Mouse (Mus musculus) bone marrow macrophage, adult 2 months (primary cell): Measurements from ENCODE around the gene Cbx4. TPM values are rescaled to one million over a fixed set of nuclear protein-coding genes. Genes with fewer than 3 reads are reported as not detected.
"Not testable (repeated sequence)": the region's sequence is repeated elsewhere in the genome, so short reads cannot be mapped to it uniquely, and the experiment has no call there.

Experiments used
- H3K27ac ChIP-seq: 2 replicates; pipeline ENCODE4 v1.5.1; 2012; ENCODE audit warnings: low read depth, low read length; ENCODE audit not compliant: insufficient read depth
- H3K4me1 ChIP-seq: 2 replicates; pipeline ENCODE4 v1.6.1; 2012; ENCODE audit warnings: low read length; ENCODE audit not compliant: control insufficient read depth, insufficient read depth
- H3K4me3 ChIP-seq: 2 replicates; pipeline ENCODE4 v1.5.1; 2012; ENCODE audit warnings: mild to moderate bottlenecking, low read length, moderate library complexity; ENCODE audit not compliant: insufficient read depth
- CTCF ChIP-seq: IDR thresholded peaks from 2 replicates; pipeline ENCODE4 v1.5.1; 2012; ENCODE audit warnings: low read depth, mild to moderate bottlenecking, low read length, moderate library complexity
- POLR2A ChIP-seq: IDR thresholded peaks from 2 replicates; pipeline ENCODE4 v1.6.1; 2012; ENCODE audit warnings: mild to moderate bottlenecking, low read depth, low read length, borderline replicate concordance
- polyA plus RNA-seq: library from polyadenylated mRNA; stranded (reverse); fragments of >200 nt; gene quantifications from 2 replicates; pipeline ENCODE4 v1.2.4, GENCODE M21; 2012; ENCODE audit not compliant: missing spikeins, insufficient read depth, insufficient read length

Cbx4 gene
- polyA plus RNA-seq, 1 experiment, result 15.8 TPM

DNA sequence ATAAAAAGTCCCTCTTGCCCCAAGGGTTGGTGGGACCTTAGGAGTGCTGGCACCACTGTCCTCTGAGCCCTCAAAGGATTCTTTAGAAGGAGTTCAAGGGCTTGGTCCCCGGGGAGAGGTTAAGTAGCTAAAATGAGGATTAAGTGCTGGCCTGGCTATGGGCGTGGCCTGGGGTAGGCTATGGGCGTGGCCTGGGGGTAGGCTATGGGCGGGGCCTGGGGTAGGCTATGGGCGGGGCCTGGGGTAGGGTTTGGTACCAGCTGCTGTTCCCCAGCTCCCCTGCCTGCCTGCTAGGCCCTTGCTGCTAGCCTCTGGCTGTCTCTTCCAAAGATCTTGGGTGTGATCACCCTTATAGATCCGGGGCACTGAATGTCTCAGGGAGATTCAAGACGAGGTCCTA is 25.3 kb upstream of the Cbx4 start:
- Histone ChIP-seq H3K4me1 (no peaks in the 10 kb centered on the region), H3K4me3 (no peak overlapping the region), H3K27ac (no peak overlapping the region)
- TF ChIP-seq CTCF, result no peak
- no peak for TF ChIP-seq POLR2A

DNA sequence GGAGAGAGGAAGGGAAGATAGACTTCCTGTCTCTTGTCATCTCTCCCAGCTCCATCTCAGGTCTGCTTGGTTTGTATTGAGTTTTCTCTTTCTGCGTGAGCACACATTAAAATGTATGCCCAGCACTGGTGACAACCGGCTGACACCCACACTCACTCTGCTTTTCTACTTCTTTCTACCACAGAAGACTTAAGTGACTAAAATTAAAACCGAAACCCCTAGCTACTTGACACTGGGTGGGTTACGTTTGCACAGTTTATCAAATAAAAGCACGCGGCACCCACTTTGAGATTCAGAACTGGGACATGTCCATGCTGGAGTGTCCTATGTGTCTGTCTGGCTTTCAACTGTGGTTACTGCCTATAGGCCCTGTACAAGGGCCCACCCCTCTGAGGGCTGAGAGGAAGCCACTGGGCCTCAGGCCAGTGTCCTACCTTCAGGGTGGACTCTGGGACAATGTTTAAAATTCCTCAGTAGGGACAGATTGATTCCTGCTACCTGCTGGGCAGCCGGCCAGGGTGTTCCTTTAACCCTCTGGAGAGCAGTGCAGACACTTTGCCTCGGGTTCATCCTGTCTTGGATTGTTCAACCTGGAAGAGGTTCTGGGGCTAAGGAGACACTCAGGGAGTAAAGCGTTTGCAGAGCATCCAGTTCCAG is 23.5 kb upstream of the Cbx4 start:
- H3K4me1 ChIP-seq, result no peaks in the 10 kb centered on the region
- H3K27ac ChIP-seq, result no peak overlapping the region
- TF ChIP-seq CTCF (no peak), POLR2A (no peak)
- no peak overlapping the region for H3K4me3 ChIP-seq

DNA sequence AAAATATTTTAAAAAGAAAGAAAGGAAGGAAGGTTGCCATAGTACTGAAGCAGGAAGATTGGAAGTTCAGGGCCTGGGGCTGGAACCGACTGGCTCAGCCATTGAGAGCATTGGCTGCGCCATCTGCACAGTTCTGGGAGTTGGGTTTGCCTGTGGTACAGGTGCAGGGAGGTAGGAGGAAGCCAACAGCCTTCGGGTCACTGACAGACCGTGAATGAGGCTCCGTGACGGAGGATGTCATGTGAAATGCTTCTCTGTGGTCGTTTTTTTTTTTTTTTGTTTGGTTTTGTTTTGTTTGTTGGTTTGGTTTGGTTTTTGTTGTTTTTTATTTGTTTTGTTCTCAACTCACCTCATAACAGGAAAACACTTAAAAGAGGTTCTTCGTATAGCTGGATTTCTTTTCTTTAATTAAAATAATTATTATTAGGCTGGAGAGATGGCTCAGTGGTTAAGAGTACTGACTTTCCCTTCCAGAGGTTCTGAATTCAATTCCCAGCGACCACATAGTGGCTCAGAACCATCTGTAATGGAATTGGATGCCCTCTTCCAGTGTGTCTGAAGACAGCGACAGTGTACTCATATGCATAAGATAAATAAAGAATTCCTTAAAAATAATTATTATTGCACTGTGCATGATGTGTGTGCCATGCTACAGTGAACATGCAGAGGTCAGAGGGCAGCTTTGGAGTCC is 22.7 kb upstream of the Cbx4 start:
- TF ChIP-seq POLR2A (no peak), CTCF (no peak)
- Histone ChIP-seq H3K27ac (no peak overlapping the region), H3K4me1 (no peaks in the 10 kb centered on the region), H3K4me3 (no peak overlapping the region)

DNA sequence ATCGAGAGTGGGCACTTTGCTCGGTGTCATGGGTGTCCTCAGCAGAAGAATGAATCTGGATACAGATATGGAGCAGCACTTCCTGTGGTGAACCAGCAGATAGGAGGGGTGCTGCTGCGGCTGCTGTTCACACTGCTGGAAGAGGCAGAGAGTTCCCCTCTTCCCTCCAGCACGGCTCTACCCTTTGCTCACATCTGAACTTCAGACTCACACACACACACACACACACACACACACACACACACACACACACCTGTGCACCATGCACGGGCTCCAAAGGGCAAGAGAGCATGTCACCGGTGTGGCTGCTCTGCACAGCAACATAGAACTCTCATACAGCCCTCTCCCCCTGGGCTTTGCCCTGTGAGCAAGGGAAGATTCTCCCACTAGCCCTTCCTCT is 20.3 kb upstream of the Cbx4 start:
- Histone ChIP-seq H3K4me1 (no peaks in the 10 kb centered on the region), H3K27ac (no peak overlapping the region), H3K4me3 (no peak overlapping the region)
- TF ChIP-seq POLR2A, result no peak
- TF ChIP-seq CTCF, result no peak

DNA sequence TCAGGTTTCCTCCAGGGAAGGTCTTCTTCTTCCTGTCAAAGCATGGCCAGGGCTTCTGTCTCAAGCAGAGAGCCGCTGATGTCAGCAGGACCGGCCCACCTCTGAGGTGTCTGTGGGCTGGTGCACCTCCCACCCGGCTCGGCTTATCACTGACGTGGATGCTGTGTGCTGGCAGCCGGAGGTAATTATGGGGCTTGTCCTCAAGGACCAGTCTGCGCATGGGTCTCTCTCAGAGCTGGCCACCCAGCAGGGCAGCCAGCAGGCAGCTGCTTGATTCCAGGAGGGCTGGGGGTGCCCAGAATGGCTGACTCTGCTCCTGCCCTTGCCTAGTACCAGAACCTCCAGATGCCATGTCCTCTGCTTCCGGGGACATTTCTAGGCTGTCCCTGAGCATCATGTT is 19.7 kb upstream of the Cbx4 start:
- Histone ChIP-seq H3K4me1 (no peaks in the 10 kb centered on the region), H3K4me3 (no peak overlapping the region), H3K27ac (no peak overlapping the region)
- TF ChIP-seq POLR2A (no peak), CTCF (no peak)

DNA sequence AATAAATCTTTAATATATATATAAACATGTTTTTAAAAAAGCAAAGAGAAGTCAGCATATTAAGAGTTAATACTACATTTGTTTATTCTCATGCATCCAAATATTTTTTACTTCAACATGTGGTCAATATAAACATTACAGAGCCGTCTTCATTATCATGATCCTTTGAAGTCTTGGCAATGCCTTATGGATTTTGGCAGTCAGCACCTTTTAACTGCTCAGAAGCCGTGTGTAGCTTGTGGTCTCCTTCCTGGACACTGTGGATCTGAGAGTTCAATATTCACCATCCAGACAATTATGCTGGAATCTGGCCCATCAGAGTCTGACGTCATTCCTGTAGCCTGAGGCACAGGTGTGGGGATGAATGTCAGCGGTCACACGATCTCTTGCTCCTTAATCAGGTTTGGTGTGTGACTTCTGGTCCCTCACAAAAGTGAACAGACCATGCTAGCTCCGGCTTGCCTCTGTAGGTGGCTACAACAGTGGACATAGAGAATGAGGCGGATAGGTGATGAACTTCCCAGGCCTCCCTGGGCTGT is 19.1 kb upstream of the Cbx4 start:
- H3K27ac ChIP-seq, result no peak overlapping the region
- no peak overlapping the region for H3K4me3 ChIP-seq
- no peaks in the 10 kb centered on the region for H3K4me1 ChIP-seq
- no peak for TF ChIP-seq CTCF

DNA sequence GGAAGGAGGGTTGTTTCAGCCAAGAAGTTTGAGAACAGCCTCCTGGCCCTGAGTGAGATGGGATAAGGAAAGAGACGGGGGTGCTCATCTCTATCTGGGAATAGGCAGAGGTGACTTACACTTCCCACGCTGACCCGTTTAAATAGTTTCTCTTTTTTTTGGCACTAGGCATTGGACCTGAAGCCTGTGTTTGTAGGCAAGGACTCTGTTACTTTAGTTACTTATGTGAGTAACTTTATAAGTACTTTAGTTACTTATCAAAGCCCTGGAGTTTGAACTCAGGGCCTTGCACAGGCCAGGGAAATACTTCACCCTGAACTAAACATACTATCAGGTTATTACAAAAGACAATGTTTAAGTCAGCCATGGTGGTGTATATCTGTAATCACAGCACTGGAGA is 18.0 kb upstream of the Cbx4 start:
- Histone ChIP-seq H3K27ac (no peak overlapping the region), H3K4me3 (no peak overlapping the region), H3K4me1 (no peaks in the 10 kb centered on the region)
- TF ChIP-seq CTCF (no peak), POLR2A (no peak)

DNA sequence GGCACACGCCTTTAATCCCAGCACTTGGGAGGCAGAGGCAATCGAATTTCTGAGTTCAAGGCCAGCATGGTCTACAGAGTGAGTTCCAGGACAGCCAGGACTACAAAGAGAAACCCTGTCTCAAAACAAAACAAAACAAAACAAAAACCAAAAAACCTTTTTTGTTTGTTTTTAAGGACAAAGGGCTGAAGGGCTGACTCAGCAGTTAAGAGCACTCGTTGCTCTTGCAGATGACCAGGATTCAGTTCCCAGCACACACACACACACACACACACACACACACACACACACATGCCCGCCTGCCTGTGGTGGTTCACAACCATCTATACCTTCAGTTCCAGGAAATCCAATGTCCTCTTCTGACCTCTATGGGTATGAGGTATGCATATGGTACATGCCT is 14.3 kb upstream of the Cbx4 start:
- not testable (repeated sequence) for H3K27ac ChIP-seq, H3K4me1 ChIP-seq

DNA sequence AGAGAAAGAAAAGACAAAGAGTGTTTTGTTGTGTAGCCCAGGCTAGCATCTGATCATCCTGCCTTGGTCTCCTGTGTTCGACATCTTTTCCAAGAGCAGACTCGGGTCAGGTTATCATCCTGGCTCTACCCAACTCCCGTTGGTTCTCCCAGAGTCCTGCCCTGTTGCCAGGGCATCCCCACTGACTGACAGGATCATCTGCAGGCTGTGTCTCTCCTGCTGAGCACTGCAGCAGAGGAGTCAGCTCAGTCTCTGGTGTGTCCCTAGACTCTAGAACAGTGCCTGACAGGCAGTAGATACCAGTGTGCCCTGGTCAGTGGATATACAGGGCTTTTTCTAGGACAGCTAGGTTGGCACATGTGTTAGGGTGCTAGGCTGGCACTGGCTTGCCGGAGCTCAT is 12.2 kb upstream of the Cbx4 start:
- TF ChIP-seq POLR2A, result no peak
- no peak for TF ChIP-seq CTCF

More for the DNA sequence above, 14.3 kb upstream of the Cbx4 start:
- H3K4me3 ChIP-seq, result not testable (repeated sequence)

DNA sequence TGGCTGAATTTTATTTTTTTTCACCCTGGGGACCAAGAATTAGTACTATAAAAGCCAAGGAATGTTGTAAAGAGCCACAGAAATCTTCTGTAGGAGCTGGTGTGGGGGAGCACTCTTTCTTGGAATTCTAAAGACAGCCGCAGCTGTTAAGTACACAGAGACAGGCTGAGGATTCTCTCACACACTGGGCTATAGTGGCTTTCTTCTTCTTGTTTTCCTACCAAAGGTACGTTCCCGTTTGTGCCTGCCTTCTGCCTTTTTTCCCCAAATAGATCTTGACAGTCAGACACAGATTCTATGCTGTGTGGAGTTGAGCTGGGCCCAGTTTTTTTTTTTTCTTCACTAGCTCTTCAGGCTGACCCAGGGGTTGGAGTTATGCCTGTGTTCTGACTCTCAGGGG is 9.4 kb upstream of the Cbx4 start:
- TF ChIP-seq CTCF (no peak), POLR2A (no peak)
- H3K27ac ChIP-seq, result no peak overlapping the region
- no peaks in the 10 kb centered on the region for H3K4me1 ChIP-seq
- no peak overlapping the region for H3K4me3 ChIP-seq

More for the DNA sequence above, 12.2 kb upstream of the Cbx4 start:
- Histone ChIP-seq H3K27ac (no peak overlapping the region), H3K4me3 (no peak overlapping the region), H3K4me1 (no peaks in the 10 kb centered on the region)
